Mouse (Mus musculus) limb, embryonic 11.5 days (tissue): ENCODE measurements around the gene Kirrel3. TPM values are rescaled to one million over a fixed set of nuclear protein-coding genes. Genes with fewer than 3 reads are reported as not detected.

Experiments
- ATAC-seq: fragments of 200-750 bp; cut with Nextera tagmentation; 2 replicates; pipeline ENCODE4 v1.8.0; 2017; ENCODE audit warnings: low read depth; ENCODE audit not compliant: insufficient number of reproducible peaks, low FRiP score, low TSS enrichment
- DNase-seq: peaks from one replicate; pipeline ENCODE4 v3.0.0-alpha.2; 2015; ENCODE audit warnings: low spot score
- H3K27ac ChIP-seq: fragments of 300-500 bp; sonication (generic); replicated peaks from 2 replicates; pipeline ENCODE4 v1.5.1; 2014; ENCODE audit warnings: low read depth, mild to moderate bottlenecking, low read length
- H3K27me3 ChIP-seq: fragments of 300-500 bp; sonication (generic); 2 replicates; pipeline ENCODE4 v1.6.1; 2014; ENCODE audit warnings: mild to moderate bottlenecking, low read length, mixed read lengths; ENCODE audit not compliant: control insufficient read depth, insufficient read depth
- H3K36me3 ChIP-seq: fragments of 300-500 bp; sonication (generic); 2 replicates; pipeline ENCODE4 v1.6.1; 2014; ENCODE audit warnings: mild to moderate bottlenecking, low read length, moderate library complexity, mixed read lengths; ENCODE audit not compliant: control insufficient read depth, insufficient read depth
- H3K4me1 ChIP-seq: fragments of 300-500 bp; sonication (generic); 2 replicates; pipeline ENCODE4 v1.6.1; 2014; ENCODE audit warnings: low read length, mixed read lengths; ENCODE audit not compliant: control insufficient read depth, insufficient read depth
- H3K4me2 ChIP-seq: fragments of 300-500 bp; sonication (generic); 2 replicates; pipeline ENCODE4 v1.6.1; 2014; ENCODE audit warnings: low read depth, mild to moderate bottlenecking, moderate library complexity; ENCODE audit not compliant: severe bottlenecking
- H3K4me3 ChIP-seq: fragments of 300-500 bp; sonication (generic); 2 replicates; pipeline ENCODE4 v1.5.1; 2014; ENCODE audit warnings: low read depth, low read length
- H3K9ac ChIP-seq: fragments of 300-500 bp; sonication (generic); 2 replicates; pipeline ENCODE4 v1.6.1; 2014; ENCODE audit warnings: mild to moderate bottlenecking, low read length
- H3K9me3 ChIP-seq: fragments of 300-500 bp; sonication (generic); 2 replicates; pipeline ENCODE4 v1.6.1; 2016; ENCODE audit warnings: low read length; ENCODE audit not compliant: control insufficient read depth
- WGBS: fragments of 180-500 bp; shearing (Covaris S2); extraction: QIAGEN DNeasy Blood & Tissue Kit; methylation state at CpG from one replicate; pipeline ENCODE4 v1.1.7; 2014; 5-methylcytosine and 5-hydroxymethylcytosine counted together
- polyA plus RNA-seq: library from polyadenylated mRNA; unstranded; fragments of >200 nt; fragmentation: Nextera tagmentation; extraction: Ambion mirVana; gene quantifications from 2 replicates; pipeline ENCODE4 v1.2.1, GENCODE M21; 2014

Gene Kirrel3
- polyA plus RNA-seq, 1 experiment from 2014 or later, result 2.6 TPM

DNA sequence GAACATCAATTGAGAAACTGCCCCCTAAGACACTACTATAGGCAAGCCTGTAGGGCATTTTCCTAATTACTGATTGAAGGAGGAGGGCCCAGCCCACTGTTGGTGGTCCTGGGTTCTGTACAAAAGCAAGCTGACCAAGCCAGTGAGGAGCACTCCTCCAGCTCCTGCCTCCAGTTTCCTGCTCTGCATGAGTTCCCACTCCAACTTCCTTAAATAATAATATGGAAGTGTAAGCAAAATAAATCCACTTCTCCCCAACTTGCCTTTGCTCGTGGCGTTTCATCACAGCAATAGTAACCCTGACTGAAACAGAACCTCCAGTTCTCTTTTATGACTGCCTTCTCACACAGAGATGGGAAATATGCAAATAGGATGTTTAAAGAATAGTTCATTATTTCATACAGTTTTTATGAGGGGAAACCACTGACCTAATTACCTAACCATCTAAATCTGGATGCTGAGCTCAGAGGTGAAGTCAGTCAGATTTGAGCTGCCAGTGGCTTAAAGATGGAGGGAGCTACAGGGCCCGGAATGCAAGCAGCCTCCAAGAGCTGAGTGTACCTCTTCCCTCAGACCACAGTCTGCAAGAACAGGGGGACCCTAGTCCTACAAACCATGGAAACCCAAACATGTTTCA is 564.3 kb downstream of the Kirrel3 start:
- Histone ChIP-seq H3K4me1 (peaks cover under 1% of the 10 kb centered on the region; the same call in 1 of the 2 replicates), H3K27ac (no peak overlapping the region), H3K27me3 (no peaks in the 10 kb centered on the region), H3K4me2 (no peak overlapping the region), H3K9me3 (no peaks in the 10 kb centered on the region), H3K4me3 (no peak overlapping the region), H3K36me3 (peaks cover 10% of the 10 kb centered on the region), H3K9ac (no peak overlapping the region)
- DNase-seq (no peak), ATAC-seq (no peak)
- 88% methylated on average over 3 of the region's 3 CpGs for WGBS

- Histone ChIP-seq H3K9me3 (no peaks in the 10 kb centered on the region), H3K27ac (no peak overlapping the region), H3K4me3 (no peak overlapping the region), H3K36me3 (peaks cover 10% of the 10 kb centered on the region), H3K9ac (no peak overlapping the region), H3K4me2 (no peak overlapping the region), H3K4me1 (no peaks in the 10 kb centered on the region), H3K27me3 (no peaks in the 10 kb centered on the region)
- ATAC-seq (no peak), DNase-seq (no peak)
- 90% methylated on average over 6 of the region's 6 CpGs for WGBS
Observed at GRCm38 (mm10) chr9:35050701-35051454, 565.2 kb downstream of the Kirrel3 start.

GRCm38 (mm10) chr9:35051666-35052065 is 566.0 kb downstream of the Kirrel3 start:
- ATAC-seq, result no peak
- no peak overlapping the region for H3K4me2 ChIP-seq
- no peaks in the 10 kb centered on the region for H3K9me3 ChIP-seq
- no peak overlapping the region for H3K27ac ChIP-seq
- H3K27me3 ChIP-seq, result no peaks in the 10 kb centered on the region
- WGBS, result 94% methylated on average over 4 of the region's 4 CpGs
- DNase-seq, result no peak
- H3K9ac ChIP-seq, result no peak overlapping the region
- H3K4me1 ChIP-seq, result no peaks in the 10 kb centered on the region
- H3K36me3 ChIP-seq, result peaks cover 10% of the 10 kb centered on the region
- no peak overlapping the region for H3K4me3 ChIP-seq

GRCm38 (mm10) chr9:35052671-35053070 is 567.0 kb downstream of the Kirrel3 start:
- Histone ChIP-seq H3K9me3 (no peaks in the 10 kb centered on the region), H3K4me1 (no peaks in the 10 kb centered on the region), H3K9ac (no peak overlapping the region), H3K27ac (no peak overlapping the region), H3K4me2 (no peak overlapping the region), H3K36me3 (peaks cover 10% of the 10 kb centered on the region), H3K4me3 (no peak overlapping the region), H3K27me3 (no peaks in the 10 kb centered on the region)
- DNase-seq (no peak), ATAC-seq (no peak)
- 95% methylated on average over 4 of the region's 4 CpGs for WGBS

DNA sequence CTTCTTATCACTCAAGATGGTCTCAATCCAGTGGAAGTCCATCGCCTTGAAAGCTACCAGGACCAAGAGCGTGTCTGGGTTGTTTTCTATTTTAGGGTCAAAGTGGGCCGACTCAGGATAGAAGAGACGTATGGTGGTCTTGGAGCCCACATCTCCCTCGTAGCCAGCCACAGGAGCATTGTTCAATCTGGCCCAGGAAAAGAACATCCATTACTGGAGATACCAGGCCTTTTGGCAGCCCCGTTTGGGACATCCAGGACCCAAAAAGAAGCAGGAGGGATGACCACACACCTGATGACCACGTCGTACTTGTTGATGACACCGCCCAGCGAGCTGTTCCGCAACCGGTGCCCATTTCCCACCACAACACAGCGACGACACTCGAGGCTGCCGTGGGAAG is 567.4 kb downstream of the Kirrel3 start:
- no peak for ATAC-seq
- H3K9me3 ChIP-seq, result no peaks in the 10 kb centered on the region
- H3K4me1 ChIP-seq, result no peaks in the 10 kb centered on the region
- H3K4me2 ChIP-seq, result no peak overlapping the region
- H3K4me3 ChIP-seq, result no peak overlapping the region
- 94% methylated on average over 16 of the region's 16 CpGs for WGBS
- no peak overlapping the region for H3K27ac ChIP-seq
- no peak for DNase-seq
- H3K27me3 ChIP-seq, result no peaks in the 10 kb centered on the region
- no peak overlapping the region for H3K9ac ChIP-seq
- H3K36me3 ChIP-seq, result peaks cover 10% of the 10 kb centered on the region

- DNase-seq (no peak), ATAC-seq (no peak)
- H3K4me1 ChIP-seq, result no peaks in the 10 kb centered on the region
- no peaks in the 10 kb centered on the region for H3K27me3 ChIP-seq
- H3K27ac ChIP-seq, result no peak overlapping the region
- H3K4me2 ChIP-seq, result no peak overlapping the region
- no peak overlapping the region for H3K4me3 ChIP-seq
- 87% methylated on average over 3 of the region's 3 CpGs for whole genome bisulfite sequencing
- H3K9me3 ChIP-seq, result no peaks in the 10 kb centered on the region
- H3K9ac ChIP-seq, result no peak overlapping the region
- H3K36me3 ChIP-seq, result peaks cover 10% of the 10 kb centered on the region
Observed at GRCm38 (mm10) chr9:35053669-35054068, 568.0 kb downstream of the Kirrel3 start.

- ATAC-seq, result no peak
- DNase-seq, result peak; percentile 10
- Histone ChIP-seq H3K4me2 (no peak overlapping the region), H3K9ac (no peak overlapping the region), H3K36me3 (peaks cover 6% of the 10 kb centered on the region), H3K27me3 (no peaks in the 10 kb centered on the region), H3K4me1 (no peaks in the 10 kb centered on the region), H3K27ac (no peak overlapping the region), H3K9me3 (no peaks in the 10 kb centered on the region), H3K4me3 (no peak overlapping the region)
- WGBS, result 88% methylated on average over 11 of the region's 11 CpGs
Observed at GRCm38 (mm10) chr9:35055528-35056330, 570.0 kb downstream of the Kirrel3 start.

DNA sequence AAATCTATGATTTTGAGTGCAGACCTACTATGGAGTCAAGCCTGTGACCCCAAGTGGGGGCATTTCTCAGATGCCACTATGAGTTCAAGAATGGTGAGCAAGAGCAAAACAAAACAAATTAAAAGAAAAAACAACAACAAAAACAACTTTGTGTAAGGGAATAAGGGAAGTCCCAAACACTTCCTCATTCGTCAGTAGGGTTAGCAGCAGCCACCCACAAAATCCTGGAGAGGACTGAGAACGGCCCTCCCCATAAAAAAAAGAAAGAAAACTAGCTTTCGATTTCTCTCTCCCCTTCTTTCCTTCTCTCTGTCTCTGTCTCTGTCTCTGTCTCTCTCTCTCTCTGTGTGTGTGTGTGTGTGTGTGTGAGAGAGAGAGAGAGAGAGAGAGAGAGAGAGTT is 570.9 kb downstream of the Kirrel3 start:
- Histone ChIP-seq H3K4me3 (no peak overlapping the region), H3K4me1 (no peaks in the 10 kb centered on the region), H3K27me3 (no peaks in the 10 kb centered on the region), H3K9ac (no peak overlapping the region), H3K9me3 (no peaks in the 10 kb centered on the region), H3K27ac (no peak overlapping the region), H3K4me2 (no peak overlapping the region), H3K36me3 (peaks cover 6% of the 10 kb centered on the region)
- DNase-seq (no peak), ATAC-seq (no peak)
- WGBS, result 78% methylated on average over 3 of the region's 3 CpGs
